Mouse (Mus musculus): ENCODE results near the gene Sh2d3c.

DNA sequence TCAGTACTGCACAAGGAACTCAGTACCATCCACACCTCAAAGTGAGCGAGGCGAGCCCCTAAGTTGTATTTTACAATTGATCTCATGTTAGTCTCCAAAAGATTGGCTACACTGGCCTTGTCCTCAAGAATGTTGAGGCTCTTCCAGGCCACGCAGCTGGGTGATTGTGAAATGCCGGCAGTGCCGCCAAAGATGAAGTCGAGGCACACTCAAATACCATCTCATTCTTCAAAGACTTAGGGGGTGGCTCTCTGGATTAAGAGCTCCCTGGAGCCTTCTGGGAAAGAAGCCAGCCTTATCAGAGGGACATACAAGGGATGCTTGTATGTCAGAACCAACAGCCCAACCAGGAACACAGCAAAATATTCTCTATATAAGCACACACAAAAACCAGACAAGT, 70.4 kb downstream of the Sh2d3c start:
- TF ChIP-seq GATA1 (IDR thresholded peaks at IDR 0.05; ENCODE audit: low read length) (no peak), TAL1 (IDR thresholded peaks at IDR 0.05; ENCODE audit: low read length) (no peak)
